Comparison of ENCODE assay signal across 8 mouse cellular contexts in the genomic region with DNA sequence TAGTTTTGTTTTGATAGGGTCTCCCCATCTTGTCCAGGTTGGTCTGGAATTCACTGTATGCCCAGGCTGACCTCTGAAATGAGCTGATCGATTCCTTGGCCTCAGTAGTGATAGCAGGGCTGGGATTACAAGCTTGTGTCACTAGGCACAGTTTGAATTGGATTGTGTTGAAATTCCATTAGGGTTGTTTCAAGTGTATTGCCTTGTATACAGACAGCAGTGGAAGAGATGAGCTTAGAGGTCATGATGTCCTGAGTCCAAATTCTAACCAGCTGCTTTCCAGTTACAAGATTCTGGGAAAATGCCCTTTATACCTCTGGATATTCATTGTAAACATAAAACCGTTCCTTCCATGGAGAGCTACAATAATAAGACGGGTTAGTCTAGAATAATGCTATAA. TPM values are rescaled to one million over a fixed set of nuclear protein-coding genes. Genes with fewer than 3 reads are reported as not detected.
DNase-seq lines count a peak whose midpoint lies in the region; ATAC-seq and TF ChIP-seq lines count a peak whose summit lies in the region.

No protein-coding gene starts in this region.

- no peaks in the 10 kb centered on the region for H3K27me3 ChIP-seq in heart, embryonic 11.5 days (ENCODE audit: control insufficient read depth, insufficient read depth, low read length)
- H3K27me3 ChIP-seq in E14TG2a.4 (ENCODE audit: insufficient read depth, low read length): no peaks in the 10 kb centered on the region
- no peaks in the 10 kb centered on the region for H3K27me3 ChIP-seq in forebrain, embryonic 16.5 days (replicated peaks; ENCODE audit: control insufficient read depth, insufficient read depth, low read length)
- H3K27me3 ChIP-seq in liver, embryonic 15.5 days: 0 out of 2 replicates have a peak, but pooled peaks cover 3% of the 10 kb centered on the region

- intact Hi-C loops in heart, postnatal 25 days (cut with DNase I): loop anchor here (5.0 kb wide), 1 partner anchor 59 kb away; a partner anchor contains a TSS

- peaks cover 12% of the 10 kb centered on the region for H3K4me1 ChIP-seq in heart, embryonic 11.5 days (ENCODE audit: control insufficient read depth, insufficient read depth, low read length)
- H3K4me1 ChIP-seq in E14TG2a.4 (replicated peaks; ENCODE audit: low read depth, low read length): peaks cover 77% of the 10 kb centered on the region
- peaks cover 20% of the 10 kb centered on the region for H3K4me1 ChIP-seq in forebrain, embryonic 16.5 days (replicated peaks; ENCODE audit: control insufficient read depth, insufficient read depth, low read length)
- H3K4me1 ChIP-seq in liver, embryonic 15.5 days (replicated peaks): peaks cover 52% of the 10 kb centered on the region

- WGBS in heart, embryonic 11.5 days (ENCODE audit: insufficient replicate concordance): 24% methylated on average over 3 of the region's 3 CpGs
- 10% methylated on average over 3 of the region's 3 CpGs for WGBS in forebrain, embryonic 16.5 days
- 8% methylated on average over 3 of the region's 3 CpGs for WGBS in liver, embryonic 15.5 days (ENCODE audit: insufficient replicate concordance)

- ATAC-seq in heart, embryonic 11.5 days (replicated peaks; ENCODE audit: insufficient number of reproducible peaks, low FRiP score, low TSS enrichment): no peak
- ATAC-seq in forebrain, embryonic 16.5 days: no peak
- ATAC-seq in liver, embryonic 15.5 days (ENCODE audit: insufficient read depth): peak; percentile 8; the same call in 1 of the 2 replicates

- peaks cover 2% of the 10 kb centered on the region; the same call in 1 of the 2 replicates for H3K36me3 ChIP-seq in heart, embryonic 11.5 days (ENCODE audit: control insufficient read depth, insufficient read depth, low read length)
- H3K36me3 ChIP-seq in E14TG2a.4 (ENCODE audit: insufficient read depth, low read length): peaks cover 50% of the 10 kb centered on the region
- H3K36me3 ChIP-seq in forebrain, embryonic 16.5 days (ENCODE audit: control insufficient read depth, insufficient read depth): no peaks in the 10 kb centered on the region
- peaks cover 3% of the 10 kb centered on the region for H3K36me3 ChIP-seq in liver, embryonic 15.5 days (replicated peaks)

- peak overlapping the region; percentile 91 for H3K9ac ChIP-seq in heart, embryonic 11.5 days (ENCODE audit: low read depth, low read length)
- peak overlapping the region; percentile 91 for H3K9ac ChIP-seq in forebrain, embryonic 16.5 days (replicated peaks; ENCODE audit: low read depth, low read length)
- peak overlapping the region; percentile 84 for H3K9ac ChIP-seq in liver, embryonic 15.5 days

- peak overlapping the region; percentile 74 for H3K4me3 ChIP-seq in heart, embryonic 11.5 days (ENCODE audit: low read depth, low read length)
- H3K4me3 ChIP-seq in E14TG2a.4 (replicated peaks; ENCODE audit: low read length): peak overlapping the region; percentile 93
- peak overlapping the region; percentile 87 for H3K4me3 ChIP-seq in forebrain, embryonic 16.5 days (replicated peaks; ENCODE audit: low read length)
- H3K4me3 ChIP-seq in liver, embryonic 15.5 days (replicated peaks): peak overlapping the region; percentile 77

- no peaks in the 10 kb centered on the region for H3K9me3 ChIP-seq in heart, embryonic 11.5 days (replicated peaks; ENCODE audit: control insufficient read depth, low read length)
- no peaks in the 10 kb centered on the region for H3K9me3 ChIP-seq in E14TG2a.4 (ENCODE audit: low read length)
- H3K9me3 ChIP-seq in forebrain, embryonic 16.5 days (ENCODE audit: control insufficient read depth, low read length): no peaks in the 10 kb centered on the region
- no peaks in the 10 kb centered on the region for H3K9me3 ChIP-seq in liver, embryonic 15.5 days (replicated peaks)

- H3K4me2 ChIP-seq in heart, embryonic 11.5 days: peak overlapping the region; percentile 77
- H3K4me2 ChIP-seq in forebrain, embryonic 16.5 days (ENCODE audit: low read length): peak overlapping the region; percentile 77
- peak overlapping the region; percentile 96 for H3K4me2 ChIP-seq in liver, embryonic 15.5 days

- no peak for DNase-seq in heart, postnatal 25 days (ENCODE audit: low spot score)
- no peak for DNase-seq in ovary, postnatal 36 days (ENCODE audit: low spot score)
- DNase-seq in retina, postnatal 1 day: no peak
- DNase-seq in adrenal gland, postnatal 4 days (ENCODE audit: low spot score in 2 of 2): no peak

- H3K27ac ChIP-seq in heart, embryonic 11.5 days (ENCODE audit: low read depth, low read length): peak overlapping the region; percentile 72; the same call in 1 of the 2 replicates
- no peak overlapping the region for H3K27ac ChIP-seq in forebrain, embryonic 16.5 days (ENCODE audit: low read length)
- peak overlapping the region; percentile 89 for H3K27ac ChIP-seq in liver, embryonic 15.5 days (replicated peaks)

- no peak for TF ChIP-seq CTCF in E14TG2a.4 (conservative IDR thresholded peaks at IDR 0.05; ENCODE audit: low read length)

RNA-seq across cellular contexts. Expression of a gene that starts 0.9 kb away (rescaled TPM):
- 59.0 and 59.8 TPM in 2 replicates for polyA plus RNA-seq in heart, embryonic 11.5 days (2014; fragmentation: Nextera tagmentation; extraction: Ambion mirVana)
- 10 to 100 TPM; 10.9 to 11.3 TPM for total RNA-seq in heart, postnatal 25 days (2021)
- polyA plus RNA-seq in forebrain, embryonic 16.5 days (2015; fragmentation: Nextera tagmentation; extraction: Ambion mirVana): 45.1 and 47.6 TPM in 2 replicates
- polyA plus RNA-seq in liver, embryonic 15.5 days (2015; fragmentation: Nextera tagmentation; extraction: Ambion mirVana): 63.1 and 74.4 TPM in 2 replicates
- total RNA-seq in adrenal gland, postnatal 4 days (2021): 10 to 100 TPM; 75.1 to 88.2 TPM

RNA-seq across cellular contexts. Expression of a gene that starts 55.3 kb away (rescaled TPM):
- 2.1 and 2.2 TPM in 2 replicates for polyA plus RNA-seq in heart, embryonic 11.5 days (2014; fragmentation: Nextera tagmentation; extraction: Ambion mirVana)
- total RNA-seq in heart, postnatal 25 days (2021): under 1 TPM; 0.13 to 0.17 TPM
- polyA plus RNA-seq in forebrain, embryonic 16.5 days (2015; fragmentation: Nextera tagmentation; extraction: Ambion mirVana): 0.07 and 0.10 TPM in 2 replicates
- polyA plus RNA-seq in liver, embryonic 15.5 days (2015; fragmentation: Nextera tagmentation; extraction: Ambion mirVana): 0.25 and 0.32 TPM in 2 replicates
- total RNA-seq in adrenal gland, postnatal 4 days (2021): 10 to 100 TPM; 65.4 to 96.0 TPM

RNA-seq across cellular contexts. Expression of a gene that starts 60.0 kb away (rescaled TPM):
- 40.4 and 41.0 TPM in 2 replicates for polyA plus RNA-seq in heart, embryonic 11.5 days (2014; fragmentation: Nextera tagmentation; extraction: Ambion mirVana)
- 10 to 100 TPM; 28.7 to 30.3 TPM for total RNA-seq in heart, postnatal 25 days (2021)
- polyA plus RNA-seq in forebrain, embryonic 16.5 days (2015; fragmentation: Nextera tagmentation; extraction: Ambion mirVana): 48.5 and 53.1 TPM in 2 replicates
- polyA plus RNA-seq in liver, embryonic 15.5 days (2015; fragmentation: Nextera tagmentation; extraction: Ambion mirVana): 16.0 and 17.2 TPM in 2 replicates
- 10 to 100 TPM; 51.8 to 52.8 TPM for total RNA-seq in adrenal gland, postnatal 4 days (2021)
